Mouse (Mus musculus) thymus, postnatal 14 days (tissue): ENCODE measurements at regions not wholly inside any gene's neighbourhood (a gene's known extent, or its start where the extent isn't known, plus 50 kb on each side); places are given as distances from the start of the nearest gene placed in this dataset.

Experiments
- DNase-seq: peaks from one replicate; pipeline ENCODE4 v3.0.0; 2021

- DNase-seq, result no peak
These were observed 101.5 kb downstream of the Qrsl1 start for GRCm38 (mm10) chr10:43800077-43800476.

DNA sequence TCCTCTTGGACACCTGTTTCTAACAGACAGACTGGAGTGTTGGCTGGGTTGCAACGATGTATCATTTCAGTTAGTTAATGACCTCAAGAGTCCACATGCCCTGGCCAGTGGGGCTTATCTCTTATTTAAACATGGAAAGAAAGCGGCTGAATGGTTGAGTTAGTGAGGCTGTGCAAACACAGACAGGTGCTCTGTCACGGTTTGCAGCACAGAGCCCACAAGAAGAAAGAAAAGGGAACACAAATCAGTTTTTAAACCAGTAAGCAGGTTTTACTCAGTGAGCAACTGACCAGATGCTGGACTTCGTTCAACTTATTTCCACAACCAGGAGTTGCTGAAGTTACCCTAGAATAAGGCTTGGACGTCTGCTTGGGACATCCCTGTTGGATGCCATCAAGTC is 86.3 kb downstream of the Qrsl1 start:
- no peak for DNase-seq

- no peak for DNase-seq
These were observed 83.9 kb downstream of the Qrsl1 start for GRCm38 (mm10) chr10:43817522-43818198.

DNA sequence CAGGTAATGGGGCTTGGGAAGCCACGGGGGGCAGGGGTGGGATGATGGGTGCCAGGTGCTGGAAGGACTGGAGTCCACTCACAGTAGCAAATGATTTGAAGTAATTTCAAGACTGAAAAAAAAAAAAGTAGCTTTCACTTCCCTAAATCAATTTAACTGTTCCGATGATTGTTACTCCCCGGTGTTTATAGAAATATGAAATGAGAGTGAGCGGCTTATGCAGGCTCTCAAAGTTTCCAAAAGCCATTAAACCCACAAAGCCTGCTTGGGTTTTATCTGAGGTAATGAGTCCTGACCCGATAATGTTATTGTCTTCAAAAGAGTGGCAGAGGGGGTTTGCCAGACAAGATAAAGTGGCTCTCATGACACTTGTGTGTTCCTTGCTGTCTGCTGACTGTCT is 82.9 kb downstream of the Qrsl1 start:
- DNase-seq, result no peak

DNA sequence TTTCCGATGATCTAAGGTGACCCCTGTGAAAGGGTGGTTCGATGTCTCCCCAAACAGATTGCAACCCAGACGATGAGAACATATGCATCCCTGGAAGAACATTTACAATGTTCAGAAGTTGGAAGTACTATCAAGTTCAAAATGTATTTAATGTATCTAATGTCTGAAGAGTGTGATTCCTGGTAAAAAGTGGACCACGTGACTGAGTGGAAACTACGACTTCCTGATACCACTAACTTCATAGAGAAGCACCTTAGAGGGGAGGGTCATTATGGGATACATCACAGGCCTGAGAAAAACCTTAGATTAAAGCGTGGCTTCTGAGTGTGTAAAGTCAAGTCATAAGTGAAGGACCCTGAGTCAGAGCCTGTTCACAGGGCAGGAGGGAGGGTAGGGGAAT is 82.1 kb downstream of the Qrsl1 start:
- no peak for DNase-seq

- no peak for DNase-seq
These were observed 78.9 kb downstream of the Qrsl1 start for GRCm38 (mm10) chr10:43822615-43823014.

DNA sequence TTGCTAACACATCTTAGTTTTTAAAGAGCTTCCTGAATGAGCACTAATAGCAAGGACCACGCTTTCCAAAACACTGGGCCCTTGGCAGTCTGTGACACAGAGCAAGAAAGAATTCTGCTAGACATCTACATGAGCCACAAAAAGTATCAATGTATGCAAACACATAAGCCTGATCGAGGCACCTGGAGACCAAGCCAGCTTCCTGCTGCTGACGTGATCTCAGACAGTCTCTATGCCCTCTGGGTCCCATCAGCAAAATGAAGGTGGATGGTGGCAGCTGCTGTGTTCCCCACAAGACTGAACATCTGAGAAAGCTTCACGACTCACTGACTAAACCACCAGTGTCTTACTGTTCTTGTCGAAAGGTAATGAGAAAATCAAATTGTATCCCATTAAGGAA is 77.5 kb downstream of the Qrsl1 start:
- no peak for DNase-seq
